Mouse (Mus musculus): ENCODE results near the gene Bub1.

Bub1 gene

GRCm38 (mm10) chr2:127774578-127774941, 57.1 kb downstream of the Bub1 start:
- no peak for DNase-seq (ENCODE audit: low spot score)

GRCm38 (mm10) chr2:127773938-127774577, 57.6 kb downstream of the Bub1 start:
- DNase-seq (ENCODE audit: low spot score), result no peak

GRCm38 (mm10) chr2:127761587-127761986, 70.1 kb downstream of the Bub1 start:
- no peak for DNase-seq (ENCODE audit: low spot score)

- no peak for DNase-seq (ENCODE audit: low spot score)
Observed at GRCm38 (mm10) chr2:127760429-127761000, 71.2 kb downstream of the Bub1 start.

GRCm38 (mm10) chr2:127760014-127760413, 71.7 kb downstream of the Bub1 start:
- DNase-seq (ENCODE audit: low spot score), result no peak

GRCm38 (mm10) chr2:127759157-127759880, 72.3 kb downstream of the Bub1 start:
- no peak for DNase-seq (ENCODE audit: low spot score)

GRCm38 (mm10) chr2:127757171-127757570, 74.5 kb downstream of the Bub1 start:
- no peak for DNase-seq (ENCODE audit: low spot score)

GRCm38 (mm10) chr2:127754113-127754512, 77.6 kb downstream of the Bub1 start:
- DNase-seq (ENCODE audit: low spot score), result no peak

- DNase-seq (ENCODE audit: low spot score), result no peak
Observed at GRCm38 (mm10) chr2:127751849-127752610, 79.6 kb downstream of the Bub1 start.

Data from T-cell, adult 2 months (primary cell).